Mouse (Mus musculus) midbrain, embryonic 13.5 days (tissue): ENCODE measurements around the gene Aox2. TPM values are rescaled to one million over a fixed set of nuclear protein-coding genes. Genes with fewer than 3 reads are reported as not detected.

ENCODE experiments used
- ATAC-seq: fragments of 200-750 bp; cut with Nextera tagmentation; 2 replicates; pipeline ENCODE4 v1.8.0; 2017; ENCODE audit warnings: mild to moderate bottlenecking, moderate TSS enrichment, moderate library complexity
- H3K27ac ChIP-seq: fragments of 300-500 bp; sonication (generic); 2 replicates; pipeline ENCODE4 v1.5.1; 2015; ENCODE audit warnings: inconsistent platforms, mild to moderate bottlenecking, moderate library complexity
- H3K27me3 ChIP-seq: fragments of 300-500 bp; sonication (generic); 2 replicates; pipeline ENCODE4 v1.6.1; 2015; ENCODE audit warnings: mild to moderate bottlenecking, inconsistent platforms
- H3K36me3 ChIP-seq: fragments of 300-500 bp; sonication (generic); 2 replicates; pipeline ENCODE4 v1.6.1; 2015; ENCODE audit warnings: mild to moderate bottlenecking, inconsistent platforms
- H3K4me1 ChIP-seq: fragments of 300-500 bp; sonication (generic); replicated peaks from 2 replicates; pipeline ENCODE4 v1.6.1; 2015; ENCODE audit warnings: inconsistent platforms
- H3K4me2 ChIP-seq: fragments of 300-500 bp; sonication (generic); replicated peaks from 2 replicates; pipeline ENCODE4 v1.6.1; 2015; ENCODE audit warnings: moderate library complexity, mild to moderate bottlenecking, inconsistent platforms
- H3K4me3 ChIP-seq: fragments of 300-500 bp; sonication (generic); replicated peaks from 2 replicates; pipeline ENCODE4 v1.5.1; 2015; ENCODE audit warnings: mild to moderate bottlenecking, inconsistent platforms
- H3K9ac ChIP-seq: fragments of 300-500 bp; sonication (generic); replicated peaks from 2 replicates; pipeline ENCODE4 v1.6.1; 2015; ENCODE audit warnings: mild to moderate bottlenecking, inconsistent platforms
- H3K9me3 ChIP-seq: fragments of 300-500 bp; sonication (generic); 2 replicates; pipeline ENCODE4 v1.6.1; 2016; ENCODE audit warnings: mild to moderate bottlenecking, inconsistent platforms
- WGBS: fragments of 180-500 bp; shearing (Covaris S2); methylation state at CpG from one replicate; pipeline ENCODE4 v1.1.7; 2015; 5-methylcytosine and 5-hydroxymethylcytosine counted together
- polyA plus RNA-seq: library from polyadenylated mRNA; unstranded; fragments of >200 nt; fragmentation: Nextera tagmentation; extraction: Ambion mirVana; gene quantifications from 2 replicates; pipeline ENCODE4 v1.2.1, GENCODE M21; 2015

The Aox2 gene
- polyA plus RNA-seq, 1 experiment from 2014 or later, result 0.05 TPM

GRCm38 (mm10) chr1:58289863-58290469, 11.8 kb downstream of the Aox2 start:
- Histone ChIP-seq H3K27me3 (no peaks in the 10 kb centered on the region), H3K4me3 (no peak overlapping the region), H3K9me3 (no peaks in the 10 kb centered on the region), H3K4me2 (no peak overlapping the region), H3K4me1 (no peaks in the 10 kb centered on the region), H3K9ac (no peak overlapping the region), H3K36me3 (no peaks in the 10 kb centered on the region), H3K27ac (no peak overlapping the region)
- no peak for ATAC-seq
- 34% methylated on average over 16 of the region's 16 CpGs for WGBS

GRCm38 (mm10) chr1:58291394-58292300, 13.5 kb downstream of the Aox2 start:
- Histone ChIP-seq H3K36me3 (no peaks in the 10 kb centered on the region), H3K9me3 (no peaks in the 10 kb centered on the region), H3K4me3 (no peak overlapping the region), H3K4me1 (no peaks in the 10 kb centered on the region), H3K9ac (no peak overlapping the region), H3K4me2 (no peak overlapping the region), H3K27me3 (no peaks in the 10 kb centered on the region), H3K27ac (no peak overlapping the region)
- ATAC-seq, result no peak
- WGBS, result 65% methylated on average over 13 of the region's 13 CpGs

DNA sequence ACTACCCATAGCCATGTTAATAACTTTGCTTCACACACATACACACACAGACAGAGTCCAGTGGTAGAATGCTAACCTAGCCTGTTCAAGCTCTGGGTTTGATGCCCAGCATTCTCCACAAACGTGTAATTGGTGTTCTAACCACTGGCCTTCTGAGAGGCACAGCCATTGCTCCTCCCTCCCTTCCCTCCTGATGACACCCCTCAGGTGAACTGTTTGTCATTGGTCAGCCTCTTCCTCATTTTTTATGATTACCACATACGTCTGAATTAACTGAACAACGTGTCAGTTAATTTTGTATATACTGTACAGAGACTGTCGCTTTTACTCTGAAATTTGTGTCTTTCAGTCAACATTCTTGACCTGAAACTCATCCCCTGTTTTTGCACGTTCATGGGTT, 16.6 kb downstream of the Aox2 start:
- H3K27ac ChIP-seq, result no peak overlapping the region
- H3K27me3 ChIP-seq, result no peaks in the 10 kb centered on the region
- H3K4me2 ChIP-seq, result no peak overlapping the region
- WGBS, result 84% methylated on average over 5 of the region's 5 CpGs
- no peak for ATAC-seq
- H3K9ac ChIP-seq, result no peak overlapping the region
- H3K36me3 ChIP-seq, result no peaks in the 10 kb centered on the region
- no peak overlapping the region for H3K4me3 ChIP-seq
- H3K9me3 ChIP-seq, result no peaks in the 10 kb centered on the region
- H3K4me1 ChIP-seq, result no peaks in the 10 kb centered on the region

- H3K4me2 ChIP-seq, result no peak overlapping the region
- H3K9ac ChIP-seq, result no peak overlapping the region
- no peak overlapping the region for H3K27ac ChIP-seq
- H3K36me3 ChIP-seq, result no peaks in the 10 kb centered on the region
- no peaks in the 10 kb centered on the region for H3K4me1 ChIP-seq
- no peaks in the 10 kb centered on the region for H3K9me3 ChIP-seq
- no peak overlapping the region for H3K4me3 ChIP-seq
- no peaks in the 10 kb centered on the region for H3K27me3 ChIP-seq
- peak; percentile 80 for ATAC-seq
- WGBS, result 5% methylated on average over 7 of the region's 7 CpGs
Measured at GRCm38 (mm10) chr1:58296278-58296677, 18.2 kb downstream of the Aox2 start.

DNA sequence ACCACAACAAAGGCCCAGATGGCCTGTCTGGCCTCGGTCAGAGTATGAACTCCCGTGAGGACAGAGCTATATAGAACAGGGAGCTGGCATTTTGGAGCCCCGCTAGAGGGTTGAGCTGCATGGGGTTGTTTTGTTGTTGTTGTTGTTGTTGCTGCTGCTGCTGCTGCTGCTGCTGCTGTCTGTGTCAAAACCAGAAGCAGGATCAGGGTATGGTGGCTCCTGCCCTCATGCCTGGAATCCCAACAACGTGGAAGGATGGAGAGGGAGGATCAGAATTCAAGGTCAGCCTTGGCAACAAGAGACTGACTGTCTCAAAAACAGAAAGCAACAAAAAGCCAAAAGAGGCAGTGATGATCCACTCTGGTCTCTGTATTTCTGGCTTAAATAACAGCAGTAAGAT, 18.7 kb downstream of the Aox2 start:
- H3K36me3 ChIP-seq, result no peaks in the 10 kb centered on the region
- no peaks in the 10 kb centered on the region for H3K27me3 ChIP-seq
- no peak overlapping the region for H3K4me3 ChIP-seq
- no peak overlapping the region for H3K27ac ChIP-seq
- WGBS, result 58% methylated on average over 4 of the region's 4 CpGs
- H3K4me2 ChIP-seq, result no peak overlapping the region
- H3K9ac ChIP-seq, result no peak overlapping the region
- no peak; the same call in 1 of the 2 replicates for ATAC-seq
- H3K9me3 ChIP-seq, result no peaks in the 10 kb centered on the region
- no peaks in the 10 kb centered on the region for H3K4me1 ChIP-seq

DNA sequence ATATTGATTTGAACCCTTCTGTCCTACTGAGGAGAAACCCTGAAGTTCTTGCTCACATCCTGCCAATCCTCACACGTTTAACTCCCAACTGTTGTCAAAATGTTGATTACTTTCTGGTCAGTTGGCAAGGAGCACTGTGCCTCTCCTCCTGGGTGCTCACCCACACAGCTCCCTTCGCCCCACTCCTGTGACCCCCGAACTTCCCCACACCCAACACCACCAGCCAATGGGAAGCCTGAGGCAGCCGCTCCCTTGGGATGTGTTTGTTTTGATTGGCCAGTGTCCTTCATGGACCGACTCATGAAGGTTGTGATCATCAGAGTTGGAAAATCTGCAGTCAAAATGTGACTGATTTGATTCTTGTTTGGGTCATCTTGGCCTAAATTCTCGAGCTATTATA, 20.2 kb downstream of the Aox2 start:
- Histone ChIP-seq H3K4me2 (no peak overlapping the region), H3K4me1 (no peaks in the 10 kb centered on the region), H3K4me3 (no peak overlapping the region), H3K36me3 (no peaks in the 10 kb centered on the region), H3K9me3 (no peaks in the 10 kb centered on the region), H3K27me3 (no peaks in the 10 kb centered on the region), H3K9ac (no peak overlapping the region), H3K27ac (no peak overlapping the region)
- no peak for ATAC-seq
- 82% methylated on average over 6 of the region's 6 CpGs for WGBS

GRCm38 (mm10) chr1:58301073-58301472, 22.9 kb downstream of the Aox2 start:
- Histone ChIP-seq H3K4me3 (no peak overlapping the region), H3K9me3 (no peaks in the 10 kb centered on the region), H3K4me1 (no peaks in the 10 kb centered on the region), H3K36me3 (no peaks in the 10 kb centered on the region), H3K27me3 (no peaks in the 10 kb centered on the region), H3K4me2 (no peak overlapping the region), H3K9ac (no peak overlapping the region), H3K27ac (no peak overlapping the region)
- no peak for ATAC-seq
- 96% methylated on average over 7 of the region's 7 CpGs for WGBS

DNA sequence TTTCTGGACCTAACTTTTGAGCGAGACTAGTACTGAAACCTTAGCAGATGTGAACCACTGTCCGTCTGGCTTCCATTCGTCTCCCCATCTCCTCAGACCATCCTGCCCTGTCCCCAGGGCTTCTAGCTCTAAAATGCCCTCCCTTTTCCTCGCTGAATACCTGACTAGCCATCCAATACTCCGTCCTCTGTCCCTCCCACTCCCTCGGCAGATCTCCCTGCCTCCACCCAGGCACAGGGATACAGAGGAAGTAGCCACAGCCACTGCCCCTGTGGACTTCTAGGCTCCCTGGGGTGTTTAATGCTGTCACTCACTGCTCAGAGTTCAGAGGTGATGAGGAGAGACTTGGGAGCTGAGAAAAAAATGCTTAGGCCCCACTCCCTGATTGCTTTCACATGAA, 23.9 kb downstream of the Aox2 start:
- WGBS, result 82% methylated on average over 6 of the region's 6 CpGs
- no peak for ATAC-seq
- Histone ChIP-seq H3K27ac (no peak overlapping the region), H3K4me3 (no peak overlapping the region), H3K9me3 (no peaks in the 10 kb centered on the region), H3K4me1 (no peaks in the 10 kb centered on the region), H3K9ac (no peak overlapping the region), H3K27me3 (no peaks in the 10 kb centered on the region), H3K36me3 (no peaks in the 10 kb centered on the region), H3K4me2 (no peak overlapping the region)

DNA sequence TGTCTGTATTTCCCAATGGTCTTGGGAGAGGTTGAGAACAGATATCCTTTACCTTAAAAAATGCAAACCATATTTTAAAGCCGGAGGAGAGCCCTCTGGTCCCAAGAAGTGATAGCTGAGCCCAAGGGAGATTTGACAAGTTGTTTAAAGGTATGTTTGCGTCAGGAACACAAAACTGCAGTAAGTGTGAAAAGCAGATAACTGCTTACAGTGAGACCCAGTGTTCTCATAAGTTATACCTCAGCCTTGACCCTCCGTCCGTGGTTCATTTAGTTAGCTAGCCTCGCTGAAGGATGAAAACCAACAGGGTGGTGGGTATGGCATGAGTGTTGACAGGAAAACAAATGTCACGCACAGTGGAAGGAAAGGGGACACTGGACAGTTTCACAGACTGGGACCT, 24.9 kb downstream of the Aox2 start:
- H3K4me3 ChIP-seq, result no peak overlapping the region
- no peaks in the 10 kb centered on the region for H3K9me3 ChIP-seq
- H3K9ac ChIP-seq, result no peak overlapping the region
- no peaks in the 10 kb centered on the region for H3K36me3 ChIP-seq
- H3K4me1 ChIP-seq, result no peaks in the 10 kb centered on the region
- H3K27ac ChIP-seq, result no peak overlapping the region
- H3K4me2 ChIP-seq, result no peak overlapping the region
- no peaks in the 10 kb centered on the region for H3K27me3 ChIP-seq
- ATAC-seq, result no peak
- WGBS, result 96% methylated on average over 6 of the region's 6 CpGs

DNA sequence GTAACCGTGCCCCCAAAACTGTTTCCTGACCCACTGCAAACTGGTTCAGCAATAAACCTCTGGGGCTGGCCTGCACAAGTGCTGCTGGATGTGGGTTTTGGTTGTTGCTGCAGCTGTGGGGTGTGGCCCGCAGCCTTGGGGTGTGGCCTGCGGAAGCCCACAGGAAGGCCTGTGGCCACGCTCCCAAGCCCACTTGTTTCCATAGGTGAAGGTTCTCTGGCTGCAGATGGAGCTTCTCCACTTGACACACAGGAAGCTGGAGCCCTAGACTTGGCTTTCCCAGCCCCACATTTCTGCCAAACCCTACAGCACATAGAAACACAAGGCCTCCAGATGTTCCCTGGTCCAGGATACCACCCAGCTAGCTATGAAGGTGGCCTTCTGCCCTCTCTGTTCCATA, 25.6 kb downstream of the Aox2 start:
- Histone ChIP-seq H3K9ac (no peak overlapping the region), H3K4me2 (no peak overlapping the region), H3K36me3 (no peaks in the 10 kb centered on the region), H3K4me1 (no peaks in the 10 kb centered on the region), H3K9me3 (no peaks in the 10 kb centered on the region), H3K4me3 (no peak overlapping the region), H3K27ac (no peak overlapping the region), H3K27me3 (no peaks in the 10 kb centered on the region)
- no peak for ATAC-seq
- 94% methylated on average over 4 of the region's 4 CpGs for WGBS

- Histone ChIP-seq H3K4me2 (no peak overlapping the region), H3K36me3 (no peaks in the 10 kb centered on the region), H3K9ac (no peak overlapping the region), H3K4me3 (no peak overlapping the region), H3K9me3 (no peaks in the 10 kb centered on the region), H3K27me3 (no peaks in the 10 kb centered on the region), H3K27ac (no peak overlapping the region), H3K4me1 (no peaks in the 10 kb centered on the region)
- WGBS, result 68% methylated on average over 12 of the region's 12 CpGs
- ATAC-seq, result no peak
Measured at GRCm38 (mm10) chr1:58304296-58304695, 26.2 kb downstream of the Aox2 start.

DNA sequence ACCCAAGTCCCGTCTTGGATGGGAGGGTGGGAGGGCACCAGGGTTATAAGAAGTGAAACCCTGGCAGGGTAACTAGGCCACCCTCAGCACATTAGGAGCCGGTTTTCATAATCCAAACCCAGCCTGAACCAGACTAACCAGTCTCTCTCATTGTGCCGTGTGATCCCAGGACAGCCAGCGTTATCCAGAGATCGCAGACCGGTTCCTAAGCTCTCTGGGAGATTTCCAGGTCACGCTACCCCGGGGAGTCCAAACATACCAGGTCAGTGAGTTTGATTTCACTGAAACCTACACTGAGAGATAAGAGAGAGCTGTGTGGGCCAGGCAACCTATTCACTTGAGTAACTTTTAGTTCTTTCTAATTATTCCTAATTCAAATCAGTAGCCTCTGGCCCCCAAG, 29.1 kb downstream of the Aox2 start:
- ATAC-seq, result no peak
- H3K9ac ChIP-seq, result no peak overlapping the region
- no peaks in the 10 kb centered on the region for H3K4me1 ChIP-seq
- no peak overlapping the region for H3K4me2 ChIP-seq
- H3K36me3 ChIP-seq, result no peaks in the 10 kb centered on the region
- 89% methylated on average over 8 of the region's 8 CpGs for WGBS
- no peak overlapping the region for H3K27ac ChIP-seq
- no peak overlapping the region for H3K4me3 ChIP-seq
- no peaks in the 10 kb centered on the region for H3K27me3 ChIP-seq
- no peaks in the 10 kb centered on the region for H3K9me3 ChIP-seq
